Mouse (Mus musculus) adrenal gland, adult 18-20 months (tissue): Measurements from ENCODE around the gene Snx29. TPM values are rescaled to one million over a fixed set of nuclear protein-coding genes. Genes with fewer than 3 reads are reported as not detected.

ENCODE experiments used
- total RNA-seq, 2 experiments: library from RNA; stranded (reverse); gene quantifications; 1 replicate in 1 of 2; 2 replicates in 1 of 2; pipeline ENCODE4 v1.2.3; 2021

Snx29 gene
- total RNA-seq, 2 experiments from 2014 or later: 13.6 to 15.4 TPM

Other genes with a start within 250 kb of the Snx29 start
- 10 to 100 TPM; 39.4 to 56.6 TPM for gene Txndc11, start 188.3 kb upstream of the Snx29 start, total RNA-seq
- 10 to 100 TPM; 62.7 to 79.7 TPM for gene Zc3h7a, start 146.5 kb upstream of the Snx29 start, total RNA-seq
- 10 to 100 TPM; 73.7 to 82.3 TPM for gene Rsl1d1, start 119.6 kb upstream of the Snx29 start, total RNA-seq
- 100 to 1,000 TPM; 110 to 145 TPM for gene Gspt1, start 68.6 kb upstream of the Snx29 start, total RNA-seq
- gene Tnfrsf17, start 9.1 kb upstream of the Snx29 start, total RNA-seq: not detected